Mouse (Mus musculus) cerebellum, adult (tissue): ENCODE measurements around the gene Mall.

Experiments
- ATAC-seq: cut with Nextera tagmentation; 2 replicates; pipeline ENCODE4 v1.9.2; 2017; ENCODE audit warnings: mild to moderate bottlenecking, moderate library complexity, mixed read lengths; ENCODE audit not compliant: insufficient number of reproducible peaks, low FRiP score, low TSS enrichment

Mall gene

GRCm38 (mm10) chr2:127729671-127730070 is at the start of gene Mall:
Gene Mall, minus strand, starts transcription at chr2:127729932.
- ATAC-seq: no peak

- ATAC-seq: no peak
These were observed 48.7 kb upstream of the Mall start for GRCm38 (mm10) chr2:127778451-127778850.

DNA sequence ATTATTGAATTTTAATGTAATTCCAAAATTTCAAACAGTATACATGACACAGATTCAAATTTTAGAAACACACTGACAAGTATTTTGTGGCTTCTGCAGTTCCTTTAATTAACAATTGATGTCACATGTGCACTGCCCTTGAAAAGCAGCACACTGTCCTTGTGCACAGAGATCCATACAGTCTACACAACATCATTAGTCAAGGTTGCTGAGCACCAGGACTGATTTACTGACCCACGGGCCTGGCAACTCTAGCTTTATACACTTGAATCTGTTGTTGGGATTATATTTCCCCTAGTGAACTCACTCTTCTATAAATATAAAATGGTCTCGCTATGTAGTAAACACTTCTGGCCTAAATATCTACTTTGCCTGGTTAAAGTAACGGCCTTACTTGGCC is 45.3 kb upstream of the Mall start:
- ATAC-seq: no peak

DNA sequence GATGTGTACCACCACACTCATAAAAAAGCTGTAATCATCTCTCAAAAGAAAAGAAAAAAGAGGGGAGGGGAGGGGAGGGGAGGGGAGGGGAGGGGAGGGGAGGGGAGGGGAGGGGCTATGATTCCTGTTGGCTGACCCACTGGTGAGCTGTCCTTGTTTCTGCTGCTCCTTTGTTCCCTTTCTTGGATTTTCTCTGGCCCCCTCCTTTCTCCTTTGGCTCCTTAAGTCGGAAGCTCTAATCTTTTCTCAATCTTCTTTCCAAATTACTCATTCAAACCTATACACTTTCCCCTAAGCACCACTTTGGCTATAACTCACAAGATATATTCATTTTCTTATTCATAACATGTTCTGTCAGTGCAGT is 44.8 kb upstream of the Mall start:
- no peak for ATAC-seq

DNA sequence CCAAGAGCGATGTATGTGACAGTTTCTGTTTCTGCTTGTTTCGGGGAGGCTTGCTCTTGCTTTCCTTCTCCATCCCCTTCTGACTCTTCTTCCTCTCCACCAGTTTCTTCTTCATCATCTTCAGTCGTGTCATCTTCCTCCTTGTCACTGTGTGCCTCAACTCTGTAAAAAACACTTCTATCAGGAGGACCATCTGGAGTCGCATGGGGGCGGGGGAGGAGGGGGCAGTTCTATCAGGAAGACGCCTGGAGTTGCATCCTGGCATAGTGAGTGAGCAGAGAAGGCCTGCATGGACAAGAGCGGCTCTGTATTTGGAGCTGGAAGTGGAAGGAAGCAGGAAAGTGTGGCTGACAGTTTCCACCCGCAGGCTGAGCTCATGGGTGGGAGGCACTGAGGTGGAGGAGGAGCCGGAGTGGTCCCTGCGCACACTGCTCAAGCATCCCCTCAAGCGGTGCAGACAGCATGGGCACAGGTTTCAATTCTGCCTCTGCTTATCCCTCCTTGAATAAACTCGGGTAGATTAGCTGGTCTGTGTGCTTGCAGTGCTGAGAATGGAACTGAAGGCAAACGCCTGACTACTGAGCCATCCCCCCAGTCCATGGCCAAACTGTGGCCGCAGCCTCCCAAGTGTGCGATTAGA is 44.3 kb upstream of the Mall start:
- no peak for ATAC-seq

GRCm38 (mm10) chr2:127761587-127761986 is 31.9 kb upstream of the Mall start:
- no peak for ATAC-seq

GRCm38 (mm10) chr2:127760429-127761000 is 30.8 kb upstream of the Mall start:
- ATAC-seq: no peak

DNA sequence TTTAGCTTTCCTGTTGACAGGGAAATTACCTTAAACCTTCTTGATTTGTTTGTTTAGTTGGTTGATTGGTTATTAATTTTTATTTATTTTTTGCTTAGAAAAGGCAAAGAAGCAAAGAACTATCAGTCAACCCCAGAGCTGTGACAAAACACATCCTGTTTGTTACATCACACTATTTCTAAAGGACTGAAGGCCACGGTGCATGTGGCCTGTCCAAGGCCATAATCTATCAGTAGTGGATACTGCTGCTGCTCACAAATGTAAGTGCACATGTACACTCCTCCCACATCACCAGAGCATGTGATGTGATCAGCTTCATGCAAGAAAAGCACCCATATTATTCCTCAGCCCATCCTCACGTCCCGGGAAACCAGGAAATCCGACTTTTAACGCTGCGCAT is 30.3 kb upstream of the Mall start:
- no peak for ATAC-seq

DNA sequence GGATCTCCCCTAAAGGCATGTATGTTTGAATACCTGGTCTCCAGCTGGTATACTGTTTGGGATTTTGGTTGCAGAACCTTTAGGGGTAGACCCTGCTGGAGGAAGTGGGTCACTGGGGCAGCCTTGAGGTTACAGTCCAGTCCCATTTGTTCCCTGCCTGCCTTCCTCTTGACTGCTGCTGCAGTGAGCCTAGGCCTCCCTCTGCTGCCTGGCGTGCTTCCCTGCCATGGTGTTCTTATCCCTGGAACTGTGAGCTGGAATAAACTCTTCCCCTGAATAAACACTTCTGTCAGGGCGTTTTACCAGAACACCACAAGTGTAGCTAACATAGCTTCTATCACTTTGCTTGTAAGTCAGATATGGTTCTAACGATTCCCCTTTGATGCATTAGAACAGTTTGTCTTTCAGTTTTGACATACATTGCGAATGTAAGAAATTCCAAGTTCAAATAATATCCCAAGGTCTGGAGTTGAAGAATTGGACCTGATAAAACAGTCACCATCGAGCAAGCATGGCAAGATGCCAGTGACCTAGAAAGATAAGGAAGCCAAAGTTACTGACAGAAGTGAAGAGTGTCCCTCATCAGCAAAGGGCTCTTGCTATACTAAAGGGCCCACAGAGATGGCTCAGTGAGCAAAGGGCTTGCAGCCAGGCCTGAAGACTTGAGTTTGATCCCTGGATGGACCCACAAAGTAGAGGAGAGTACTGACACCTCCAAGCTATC is 29.6 kb upstream of the Mall start:
- no peak for ATAC-seq

- peak; percentile 98 for ATAC-seq
These were observed 27.4 kb upstream of the Mall start for GRCm38 (mm10) chr2:127757171-127757570.

DNA sequence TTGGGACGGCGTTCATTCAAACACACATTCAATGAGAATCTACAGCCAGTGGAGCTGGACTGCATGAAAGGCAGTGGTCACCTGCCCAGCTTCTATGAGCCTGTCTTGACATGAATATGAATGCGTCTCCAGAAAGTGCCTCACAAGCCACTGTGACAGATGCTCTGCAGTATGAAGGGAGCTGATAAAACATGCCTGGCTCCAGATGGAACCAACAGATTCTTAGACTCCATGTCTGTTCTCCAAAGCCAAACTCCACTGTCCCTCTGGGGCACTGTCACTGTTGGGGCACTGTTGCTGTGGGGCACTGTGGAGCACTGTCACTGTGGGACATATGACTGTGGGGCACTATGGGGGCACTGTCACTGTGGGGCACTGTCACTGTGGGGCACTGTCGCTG is 24.4 kb upstream of the Mall start:
- ATAC-seq: no peak

DNA sequence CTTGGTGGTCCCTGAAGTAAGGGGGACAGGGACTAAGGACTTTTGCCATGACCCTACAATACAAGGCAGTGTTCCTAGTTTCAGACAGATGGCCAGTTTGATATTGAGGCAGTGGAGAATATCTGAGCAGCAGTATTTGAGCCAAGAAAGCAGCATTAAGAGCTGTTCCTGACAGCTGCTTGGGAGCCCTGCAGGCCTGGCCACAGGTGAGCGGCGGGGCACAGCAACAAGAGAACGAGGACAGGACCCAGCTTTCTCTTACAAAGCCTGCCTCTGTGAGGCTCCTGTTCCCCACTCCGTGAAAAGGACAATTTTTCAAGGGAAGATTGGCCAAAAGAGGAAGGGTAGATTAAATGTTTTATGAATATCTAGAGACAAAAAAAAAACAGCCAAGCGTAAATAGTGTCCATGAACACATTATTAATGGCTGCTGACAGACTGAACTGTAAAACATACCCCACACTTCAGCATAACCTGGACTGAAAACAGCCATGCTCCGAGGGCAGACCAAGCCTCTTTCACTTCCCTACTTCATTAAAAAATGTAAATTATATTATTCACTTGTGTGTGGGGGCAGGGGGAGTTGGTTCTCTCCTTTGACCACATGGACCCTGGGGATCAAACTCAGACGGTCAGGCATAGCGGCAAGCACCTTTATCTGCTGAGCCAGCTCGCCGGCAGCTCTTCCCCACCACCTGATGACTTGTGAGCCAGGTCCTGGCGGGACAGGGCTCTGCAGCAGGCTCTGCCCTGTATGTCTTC is 22.3 kb upstream of the Mall start:
- ATAC-seq: no peak

- no peak for ATAC-seq
These were observed 19.6 kb upstream of the Mall start for GRCm38 (mm10) chr2:127749376-127749775.

- no peak for ATAC-seq
These were observed 18.6 kb upstream of the Mall start for GRCm38 (mm10) chr2:127748316-127748715.

DNA sequence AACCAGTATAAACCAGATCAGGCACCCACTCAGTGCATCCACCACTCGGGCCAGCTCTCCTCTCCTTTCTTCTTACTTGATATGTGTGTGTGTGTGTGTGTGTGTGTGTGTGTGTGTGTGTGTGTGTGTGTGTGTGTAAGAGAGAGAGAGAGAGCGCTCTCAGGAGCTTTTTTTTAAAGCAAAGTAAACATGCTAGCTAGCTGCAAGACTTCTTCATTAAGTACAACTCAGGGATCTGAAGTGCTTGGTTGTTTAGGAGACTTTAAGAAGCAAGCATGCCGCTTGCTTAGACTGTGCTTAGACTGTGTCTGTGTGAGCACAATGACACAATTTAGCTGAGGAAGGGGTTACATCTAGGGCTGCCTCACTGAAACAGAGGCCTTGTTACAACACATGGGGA is 12.9 kb upstream of the Mall start:
- ATAC-seq: no peak

DNA sequence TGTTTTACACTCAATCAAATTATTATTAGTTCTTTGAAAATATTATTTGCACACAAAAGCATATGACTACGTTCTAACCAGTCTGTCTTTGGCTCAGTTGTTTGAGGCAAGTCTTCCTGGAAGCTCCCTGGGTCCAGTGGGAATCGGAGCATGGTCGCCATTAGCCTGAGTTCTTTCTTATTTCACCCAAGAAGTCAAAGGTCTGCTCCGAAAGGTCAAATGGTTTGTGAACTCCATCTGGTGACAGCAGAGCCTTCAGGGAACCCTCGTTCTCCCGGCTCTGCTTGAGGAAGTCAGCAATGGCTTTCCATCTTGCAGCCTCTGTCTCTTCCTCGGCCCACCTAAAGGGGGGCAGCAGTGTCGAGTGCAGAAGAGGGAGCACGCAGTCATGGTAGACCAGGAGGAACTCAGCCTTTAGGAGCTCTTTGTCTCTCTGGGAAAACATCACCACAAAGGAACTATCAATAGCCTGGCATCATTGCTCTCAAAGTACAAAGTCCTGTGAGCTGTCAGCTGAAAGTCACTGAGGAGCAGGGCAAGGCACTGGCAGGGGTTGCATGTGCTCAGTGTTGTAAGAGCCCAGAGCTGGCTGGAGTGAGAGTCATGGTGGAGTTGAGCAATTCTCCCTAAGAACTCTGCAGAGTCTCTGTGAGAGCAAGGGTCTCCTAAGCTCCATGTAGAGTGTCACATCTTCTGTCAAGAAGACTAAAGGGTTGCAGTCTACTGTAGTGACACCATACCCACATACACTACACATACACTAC is 11.2 kb upstream of the Mall start:
- ATAC-seq: no peak

DNA sequence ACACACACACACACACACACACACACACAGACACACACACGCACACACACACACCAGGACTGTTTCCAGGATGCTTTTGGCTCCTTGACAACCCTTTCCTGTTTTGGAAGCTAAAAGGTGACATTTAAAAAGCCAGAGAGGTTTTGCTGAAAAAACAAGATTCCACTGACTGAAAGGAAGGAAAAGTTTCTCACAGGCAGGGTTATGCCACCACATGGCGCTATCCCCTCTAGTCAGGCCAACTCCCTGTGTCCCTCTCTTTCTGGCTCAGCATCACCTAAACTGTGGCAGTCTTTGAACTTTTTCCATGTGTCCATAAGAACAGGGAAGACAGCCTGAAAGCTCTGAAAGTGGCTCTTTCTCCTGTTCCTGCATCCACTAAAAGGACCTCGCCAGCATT is 8.2 kb upstream of the Mall start:
- ATAC-seq: no peak

DNA sequence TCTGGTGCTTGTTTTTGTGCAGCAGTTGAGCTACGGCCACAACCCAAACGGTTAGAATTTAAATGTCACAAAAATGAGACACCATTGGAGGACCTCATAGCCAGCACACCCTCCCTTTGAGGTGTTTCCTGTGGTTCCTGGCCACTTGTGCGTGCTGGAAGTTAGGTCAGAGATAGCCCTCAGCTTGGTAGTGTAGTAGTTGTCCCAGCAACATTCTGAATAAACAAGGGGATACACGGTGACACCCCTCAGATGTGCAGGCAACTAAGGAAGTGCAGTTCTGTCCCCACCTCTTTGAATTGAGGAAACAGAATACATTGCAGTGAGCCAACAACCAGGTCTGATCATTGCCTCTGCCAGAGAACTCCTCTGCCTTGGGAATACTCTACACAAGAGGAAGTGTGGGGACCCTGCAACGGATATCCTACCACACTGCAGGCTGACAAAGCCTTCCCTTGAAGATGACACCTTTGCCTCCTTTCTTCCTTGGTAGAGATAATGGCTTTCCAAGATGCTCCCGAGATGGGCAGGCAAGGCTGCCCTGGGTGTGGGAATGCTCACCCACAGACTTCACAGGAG is 7.0 kb upstream of the Mall start:
- no peak for ATAC-seq

GRCm38 (mm10) chr2:127735512-127736145 is 5.9 kb upstream of the Mall start:
- no peak for ATAC-seq

DNA sequence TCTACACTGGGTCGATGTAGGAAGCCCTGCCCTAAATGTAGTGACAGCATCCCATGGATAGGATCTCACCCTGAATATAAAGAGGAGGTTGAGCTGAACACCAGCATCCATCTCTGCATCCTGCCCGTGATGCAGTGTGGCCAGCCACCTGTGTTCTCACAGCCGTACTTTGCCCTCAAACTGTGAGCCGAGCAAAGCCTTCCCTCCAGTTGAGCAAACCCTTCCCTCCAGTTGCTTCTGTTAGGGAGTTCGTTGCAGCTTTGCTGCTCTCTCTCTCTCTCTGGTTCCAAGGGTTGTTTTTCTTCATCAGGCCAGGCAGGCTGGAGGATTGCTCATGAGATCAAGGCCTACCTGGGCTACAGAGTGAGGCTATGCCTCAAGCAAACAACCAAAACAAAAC is 5.2 kb upstream of the Mall start:
- no peak for ATAC-seq
